Mouse (Mus musculus) kidney, postnatal 0 days (tissue): Measurements from ENCODE around the gene Thada. TPM values are rescaled to one million over a fixed set of nuclear protein-coding genes. Genes with fewer than 3 reads are reported as not detected.

ENCODE experiments used
- ATAC-seq: fragments of 200-750 bp; cut with Nextera tagmentation; replicated peaks from 2 replicates; pipeline ENCODE4 v1.8.0; 2017; ENCODE audit warnings: low read depth, moderate number of reproducible peaks, moderate TSS enrichment, moderate library complexity; ENCODE audit not compliant: low FRiP score
- DNase-seq: peaks from one replicate; pipeline ENCODE4 v3.0.0-alpha.2; 2016; ENCODE audit warnings: low spot score
- H3K27ac ChIP-seq: fragments of 300-500 bp; sonication (generic); 2 replicates; pipeline ENCODE4 v1.5.1; 2014; ENCODE audit warnings: mild to moderate bottlenecking
- H3K27me3 ChIP-seq: fragments of 300-500 bp; sonication (generic); 2 replicates; pipeline ENCODE4 v1.6.1; 2014; ENCODE audit warnings: low read length, mixed read lengths; ENCODE audit not compliant: insufficient read depth
- H3K36me3 ChIP-seq: fragments of 300-500 bp; sonication (generic); 2 replicates; pipeline ENCODE4 v1.6.1; 2014; ENCODE audit warnings: low read length, mixed read lengths; ENCODE audit not compliant: insufficient read depth
- H3K4me1 ChIP-seq: fragments of 300-500 bp; sonication (generic); replicated peaks from 2 replicates; pipeline ENCODE4 v1.6.1; 2014; ENCODE audit warnings: antibody characterized with exemption, low read length, mixed read lengths; ENCODE audit not compliant: insufficient read depth
- H3K4me2 ChIP-seq: fragments of 300-500 bp; sonication (generic); 2 replicates; pipeline ENCODE4 v1.6.1; 2014; ENCODE audit warnings: mild to moderate bottlenecking, low read length, moderate library complexity, mixed read lengths
- H3K4me3 ChIP-seq: fragments of 300-500 bp; sonication (generic); replicated peaks from 2 replicates; pipeline ENCODE4 v1.5.1; 2014; ENCODE audit warnings: low read depth, low read length
- H3K9ac ChIP-seq: fragments of 300-500 bp; sonication (generic); 2 replicates; pipeline ENCODE4 v1.6.1; 2014; ENCODE audit warnings: low read depth, low read length
- H3K9me3 ChIP-seq: fragments of 300-500 bp; sonication (generic); replicated peaks from 2 replicates; pipeline ENCODE4 v1.6.1; 2016; ENCODE audit warnings: low read length, inconsistent platforms, mixed read lengths
- CTCF ChIP-seq: IDR thresholded peaks from 2 replicates; pipeline ENCODE4 v1.5.1; 2016; ENCODE audit warnings: antibody characterized with exemption, low read depth, mild to moderate bottlenecking, moderate library complexity
- WGBS: fragments of 180-500 bp; shearing (Covaris S2); extraction: QIAGEN DNeasy Blood & Tissue Kit; methylation state at CpG from one replicate; pipeline ENCODE4 v1.1.7; 2014; 5-methylcytosine and 5-hydroxymethylcytosine counted together
- polyA plus RNA-seq: library from polyadenylated mRNA; unstranded; fragments of >200 nt; fragmentation: Nextera tagmentation; extraction: Ambion mirVana; gene quantifications from 2 replicates; pipeline ENCODE4 v1.2.1, GENCODE M21; 2015

Thada gene
- polyA plus RNA-seq, 1 experiment from 2014 or later = 3.4 TPM

- no peaks in the 10 kb centered on the region for H3K4me1 ChIP-seq
- H3K9ac ChIP-seq = no peak overlapping the region
- H3K27me3 ChIP-seq = no peaks in the 10 kb centered on the region
- no peaks in the 10 kb centered on the region for H3K9me3 ChIP-seq
- H3K4me2 ChIP-seq = no peak overlapping the region
- H3K27ac ChIP-seq = no peak overlapping the region
- WGBS = 82% methylated on average over 6 of the region's 6 CpGs
- peak; percentile 89 for DNase-seq
- no peak overlapping the region for H3K4me3 ChIP-seq
- H3K36me3 ChIP-seq = 0 out of 2 replicates have a peak, but pooled peaks cover 11% of the 10 kb centered on the region
- ATAC-seq = no peak
- peak; percentile 81 for TF ChIP-seq CTCF
These were observed 80.3 kb downstream of the Thada start for GRCm38 (mm10) chr17:84385696-84386095.

- peak; percentile 55 for TF ChIP-seq CTCF
- no peak for ATAC-seq
- Histone ChIP-seq H3K9ac (no peak overlapping the region), H3K4me2 (no peak overlapping the region), H3K4me1 (no peaks in the 10 kb centered on the region), H3K36me3 (0 out of 2 replicates have a peak, but pooled peaks cover 17% of the 10 kb centered on the region), H3K4me3 (no peak overlapping the region), H3K27ac (no peak overlapping the region), H3K9me3 (no peaks in the 10 kb centered on the region), H3K27me3 (no peaks in the 10 kb centered on the region)
- DNase-seq = no peak
These were observed 81.3 kb downstream of the Thada start for GRCm38 (mm10) chr17:84384661-84385060.

- H3K4me3 ChIP-seq = no peak overlapping the region
- H3K36me3 ChIP-seq = 0 out of 2 replicates have a peak, but pooled peaks cover 14% of the 10 kb centered on the region
These were observed 85.7 kb downstream of the Thada start for GRCm38 (mm10) chr17:84380340-84380739.

GRCm38 (mm10) chr17:84376882-84377281 lies 89.1 kb downstream of the Thada start:
- H3K27ac ChIP-seq = no peak overlapping the region
- H3K4me1 ChIP-seq = no peaks in the 10 kb centered on the region
- no peaks in the 10 kb centered on the region for H3K27me3 ChIP-seq
- no peak overlapping the region for H3K4me2 ChIP-seq
- H3K9me3 ChIP-seq = no peaks in the 10 kb centered on the region
- no peak for DNase-seq
- H3K9ac ChIP-seq = no peak overlapping the region
- no peak for TF ChIP-seq CTCF
- H3K4me3 ChIP-seq = no peak overlapping the region
- H3K36me3 ChIP-seq = 0 out of 2 replicates have a peak, but pooled peaks cover 11% of the 10 kb centered on the region
- ATAC-seq = no peak
- 90% methylated on average over 4 of the region's 4 CpGs for WGBS

More at GRCm38 (mm10) chr17:84380340-84380739, 85.7 kb downstream of the Thada start:
- H3K4me1 ChIP-seq = no peaks in the 10 kb centered on the region
- no peak for ATAC-seq
- no peaks in the 10 kb centered on the region for H3K9me3 ChIP-seq
- DNase-seq = no peak
- no peak for TF ChIP-seq CTCF
- no peaks in the 10 kb centered on the region for H3K27me3 ChIP-seq
- no peak overlapping the region for H3K9ac ChIP-seq
- no peak overlapping the region for H3K27ac ChIP-seq
- 98% methylated on average over 9 of the region's 9 CpGs for WGBS
- no peak overlapping the region for H3K4me2 ChIP-seq

GRCm38 (mm10) chr17:84372411-84373045 lies 93.5 kb downstream of the Thada start:
- Histone ChIP-seq H3K4me3 (no peak overlapping the region), H3K4me1 (peaks cover 19% of the 10 kb centered on the region), H3K27me3 (no peaks in the 10 kb centered on the region), H3K4me2 (no peak overlapping the region), H3K27ac (no peak overlapping the region), H3K36me3 (no peaks in the 10 kb centered on the region), H3K9ac (no peak overlapping the region), H3K9me3 (no peaks in the 10 kb centered on the region)
- whole genome bisulfite sequencing = 86% methylated on average over 6 of the region's 6 CpGs
- no peak for TF ChIP-seq CTCF
- DNase-seq = no peak
- ATAC-seq = no peak

- no peak overlapping the region for H3K4me3 ChIP-seq
- no peak overlapping the region for H3K4me2 ChIP-seq
- no peaks in the 10 kb centered on the region for H3K27me3 ChIP-seq
- H3K36me3 ChIP-seq = no peaks in the 10 kb centered on the region
- WGBS = 63% methylated on average over 5 of the region's 5 CpGs
- H3K27ac ChIP-seq = no peak overlapping the region
- no peak for TF ChIP-seq CTCF
- ATAC-seq (no peak), DNase-seq (no peak)
- H3K9ac ChIP-seq = no peak overlapping the region
- peaks cover 26% of the 10 kb centered on the region for H3K4me1 ChIP-seq
- no peaks in the 10 kb centered on the region for H3K9me3 ChIP-seq
These were observed 95.6 kb downstream of the Thada start for GRCm38 (mm10) chr17:84370385-84370784.
